Mouse (Mus musculus) monocyte, adult 59 days (primary cell): ENCODE data around the gene Hist1h3g. TPM values are rescaled to one million over a fixed set of nuclear protein-coding genes. Genes with fewer than 3 reads are reported as not detected.

ENCODE experiments used
- total RNA-seq, 2 experiments: library from RNA; stranded (reverse); gene quantifications; one replicate each; pipeline ENCODE4 v1.2.4; 2023

Gene Hist1h3g
- 1 to 10 TPM; 4.0 to 7.1 TPM for total RNA-seq

DNA sequence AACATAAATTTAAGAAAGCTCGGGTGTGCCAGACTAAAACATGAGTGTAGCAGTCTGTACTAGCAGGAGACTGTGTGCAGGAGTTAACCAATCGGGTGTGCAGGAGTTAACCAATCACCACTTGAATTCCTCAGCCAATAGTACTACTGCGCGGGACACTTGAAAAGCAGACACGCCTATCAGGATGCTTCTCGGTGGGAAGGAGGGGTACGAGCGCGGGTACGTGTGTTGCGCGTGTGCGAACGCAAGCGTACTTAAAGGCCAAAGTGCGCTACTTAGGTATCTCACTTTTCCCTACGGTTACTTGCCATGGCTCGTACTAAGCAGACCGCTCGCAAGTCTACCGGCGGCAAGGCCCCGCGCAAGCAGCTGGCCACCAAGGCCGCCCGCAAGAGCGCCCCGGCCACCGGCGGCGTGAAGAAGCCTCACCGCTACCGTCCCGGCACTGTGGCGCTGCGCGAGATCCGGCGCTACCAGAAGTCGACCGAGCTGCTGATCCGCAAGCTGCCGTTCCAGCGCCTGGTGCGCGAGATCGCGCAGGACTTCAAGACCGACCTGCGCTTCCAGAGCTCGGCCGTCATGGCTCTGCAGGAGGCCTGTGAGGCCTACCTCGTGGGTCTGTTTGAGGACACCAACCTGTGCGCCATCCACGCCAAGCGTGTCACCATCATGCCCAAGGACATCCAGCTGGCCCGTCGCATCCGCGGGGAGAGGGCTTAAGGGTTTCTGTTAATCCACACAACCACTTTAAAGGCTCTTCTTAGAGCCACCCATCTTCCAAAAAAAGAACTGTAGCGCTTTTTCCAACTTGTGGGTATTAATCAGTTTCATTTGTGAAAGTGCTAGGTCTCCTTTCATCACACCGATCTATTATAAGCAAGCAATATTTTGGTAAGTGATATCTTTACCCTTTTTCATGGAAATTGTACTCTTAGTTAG lies at the start of gene Hist1h3g:
Gene Hist1h3g (plus strand): TSS at position 286 of the 939 bp plus-strand sequence.

DNA sequence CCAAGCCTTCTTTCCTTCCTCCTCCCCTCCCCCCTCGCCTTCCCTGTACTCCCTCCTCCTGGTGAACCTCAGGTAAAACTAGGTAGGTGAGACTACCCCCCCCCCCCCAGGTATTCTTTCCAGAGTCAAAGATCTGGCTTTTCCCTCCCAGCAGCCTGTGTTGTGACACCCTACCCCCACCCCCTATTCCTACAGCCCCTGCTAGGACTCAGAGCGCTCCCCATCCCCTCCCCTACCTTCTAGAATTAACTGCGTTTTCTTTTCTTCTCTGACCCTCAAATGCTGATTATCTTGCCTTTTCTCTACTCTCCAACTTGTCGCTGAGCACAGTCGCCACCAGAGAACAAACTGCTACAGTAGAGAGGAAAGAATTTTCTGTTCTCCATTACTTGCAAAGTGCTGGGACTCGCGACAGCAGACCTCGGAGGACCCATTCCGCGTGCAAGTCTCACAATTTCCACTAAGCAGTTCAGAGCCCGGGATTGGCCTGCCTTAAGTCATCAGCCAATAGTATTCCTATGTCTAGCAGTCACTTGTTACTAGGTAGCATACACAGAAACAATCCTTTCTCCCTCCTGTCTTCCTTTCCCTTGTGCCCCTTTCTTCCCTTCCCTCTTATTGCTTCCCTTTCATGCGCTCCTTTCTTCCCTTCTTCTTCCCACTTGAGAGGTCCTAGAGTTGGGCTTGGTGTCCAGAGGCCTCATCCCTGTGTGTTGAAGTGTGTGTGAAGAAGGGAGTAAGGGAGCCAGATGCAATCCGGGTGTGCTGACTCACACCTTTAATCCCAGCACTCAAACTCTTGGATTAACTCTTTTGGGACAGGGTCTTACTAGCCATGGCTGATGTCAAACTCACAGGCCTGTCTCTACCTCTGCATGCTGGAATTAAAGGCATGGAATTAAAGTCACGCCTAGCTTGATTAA lies 46.6 kb upstream of the Hist1h3g start, which contains the start of gene Btn2a2:
Gene Btn2a2 (minus strand): TSS at position 458 of the 923 bp plus-strand sequence.

DNA sequence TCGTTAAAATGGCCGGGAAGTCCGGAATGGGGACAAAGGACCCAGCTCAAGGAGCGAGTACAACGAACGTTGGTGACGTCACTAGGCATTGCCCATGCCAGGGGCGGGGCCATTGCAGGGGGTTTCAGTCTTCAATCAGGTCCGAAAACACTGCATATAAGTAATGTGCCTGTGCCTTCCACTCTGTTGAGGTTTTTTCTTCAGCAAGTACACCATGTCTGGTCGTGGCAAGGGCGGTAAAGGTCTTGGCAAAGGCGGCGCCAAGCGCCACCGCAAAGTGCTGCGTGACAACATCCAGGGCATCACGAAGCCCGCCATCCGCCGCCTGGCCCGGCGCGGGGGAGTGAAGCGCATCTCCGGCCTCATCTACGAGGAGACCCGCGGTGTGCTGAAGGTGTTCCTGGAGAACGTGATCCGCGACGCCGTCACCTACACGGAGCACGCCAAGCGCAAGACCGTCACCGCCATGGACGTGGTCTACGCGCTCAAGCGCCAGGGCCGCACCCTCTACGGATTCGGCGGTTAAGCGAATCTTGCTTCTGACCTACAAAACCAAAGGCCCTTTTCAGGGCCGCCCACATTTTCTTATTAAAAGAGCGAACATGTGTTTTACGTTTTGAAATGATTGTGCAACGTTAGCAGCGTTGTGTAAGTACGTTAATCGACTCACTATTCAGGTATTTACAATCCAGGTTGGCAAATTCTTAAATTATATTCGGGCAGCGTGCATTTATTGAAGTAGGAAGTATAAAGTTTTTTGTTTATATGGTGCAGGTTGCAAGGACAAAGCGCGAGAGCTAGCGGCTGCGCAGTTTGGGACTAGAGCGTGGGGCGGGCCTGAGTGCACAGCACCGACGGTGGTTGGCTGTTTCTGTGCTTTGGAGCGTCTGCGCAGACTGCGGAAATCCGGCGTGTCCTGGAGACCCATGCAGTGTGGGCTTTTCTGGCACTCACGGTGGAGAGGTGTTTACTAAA lies 4.0 kb upstream of the Hist1h3g start, which contains the start of gene Hist1h4h:
Gene Hist1h4h (plus strand): TSS at position 150 of the 975 bp plus-strand sequence.

DNA sequence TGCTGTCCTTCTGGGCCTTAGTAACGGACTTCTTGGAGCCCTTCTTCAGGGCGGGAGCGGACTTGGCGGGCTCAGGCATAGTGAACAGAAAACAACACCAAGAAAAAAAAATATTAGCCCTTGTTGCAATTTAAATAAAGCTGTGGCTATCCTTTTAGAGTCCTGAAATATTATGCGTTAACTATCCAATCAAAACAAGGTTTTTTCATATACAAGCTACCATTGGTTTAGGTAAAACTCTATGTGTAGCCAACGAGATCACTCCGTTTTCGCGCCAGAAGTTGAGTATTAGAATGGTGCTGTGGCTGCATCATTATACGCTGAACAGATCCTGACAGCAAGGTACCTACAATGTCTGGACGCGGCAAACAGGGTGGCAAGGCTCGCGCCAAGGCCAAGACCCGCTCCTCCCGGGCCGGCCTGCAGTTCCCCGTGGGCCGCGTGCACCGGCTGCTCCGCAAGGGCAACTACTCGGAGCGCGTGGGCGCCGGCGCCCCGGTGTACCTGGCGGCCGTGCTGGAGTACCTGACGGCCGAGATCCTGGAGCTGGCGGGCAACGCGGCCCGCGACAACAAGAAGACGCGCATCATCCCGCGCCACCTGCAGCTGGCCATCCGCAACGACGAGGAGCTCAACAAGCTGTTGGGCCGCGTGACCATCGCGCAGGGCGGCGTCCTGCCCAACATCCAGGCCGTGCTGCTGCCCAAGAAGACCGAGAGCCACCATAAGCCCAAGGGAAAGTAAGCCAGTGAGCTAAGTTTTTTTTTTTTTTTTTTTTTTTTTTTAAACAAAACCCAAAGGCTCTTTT lies 1.5 kb upstream of the Hist1h3g start, which contains the start of gene Hist1h2af:
Gene Hist1h2af (plus strand): TSS at position 347 of the 808 bp plus-strand sequence.

DNA sequence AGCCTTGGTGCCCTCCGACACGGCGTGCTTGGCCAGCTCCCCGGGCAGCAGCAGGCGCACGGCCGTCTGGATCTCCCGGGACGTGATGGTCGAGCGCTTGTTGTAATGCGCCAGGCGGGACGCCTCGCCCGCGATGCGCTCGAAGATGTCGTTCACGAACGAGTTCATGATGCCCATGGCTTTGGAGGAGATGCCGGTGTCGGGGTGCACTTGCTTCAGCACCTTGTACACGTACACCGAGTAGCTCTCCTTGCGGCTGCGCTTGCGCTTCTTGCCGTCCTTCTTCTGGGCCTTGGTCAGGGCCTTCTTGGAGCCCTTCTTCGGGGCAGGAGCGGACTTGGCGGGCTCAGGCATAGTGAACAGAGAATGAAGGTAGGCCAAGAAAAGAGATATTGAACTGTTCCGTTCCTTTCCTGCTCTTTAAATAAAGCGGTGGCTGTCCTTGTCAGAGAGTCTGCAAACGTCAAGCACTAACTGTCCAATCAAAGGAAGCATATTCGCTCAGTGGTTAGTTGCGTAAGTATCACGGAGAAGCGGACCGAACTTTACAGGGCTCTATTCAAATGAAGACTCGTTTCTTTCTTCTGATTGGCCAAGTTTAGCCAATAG lies 7.9 kb downstream of the Hist1h3g start, which contains the start of gene Hist1h2bh:
Gene Hist1h2bh (minus strand): TSS at position 394 of the 609 bp plus-strand sequence.

DNA sequence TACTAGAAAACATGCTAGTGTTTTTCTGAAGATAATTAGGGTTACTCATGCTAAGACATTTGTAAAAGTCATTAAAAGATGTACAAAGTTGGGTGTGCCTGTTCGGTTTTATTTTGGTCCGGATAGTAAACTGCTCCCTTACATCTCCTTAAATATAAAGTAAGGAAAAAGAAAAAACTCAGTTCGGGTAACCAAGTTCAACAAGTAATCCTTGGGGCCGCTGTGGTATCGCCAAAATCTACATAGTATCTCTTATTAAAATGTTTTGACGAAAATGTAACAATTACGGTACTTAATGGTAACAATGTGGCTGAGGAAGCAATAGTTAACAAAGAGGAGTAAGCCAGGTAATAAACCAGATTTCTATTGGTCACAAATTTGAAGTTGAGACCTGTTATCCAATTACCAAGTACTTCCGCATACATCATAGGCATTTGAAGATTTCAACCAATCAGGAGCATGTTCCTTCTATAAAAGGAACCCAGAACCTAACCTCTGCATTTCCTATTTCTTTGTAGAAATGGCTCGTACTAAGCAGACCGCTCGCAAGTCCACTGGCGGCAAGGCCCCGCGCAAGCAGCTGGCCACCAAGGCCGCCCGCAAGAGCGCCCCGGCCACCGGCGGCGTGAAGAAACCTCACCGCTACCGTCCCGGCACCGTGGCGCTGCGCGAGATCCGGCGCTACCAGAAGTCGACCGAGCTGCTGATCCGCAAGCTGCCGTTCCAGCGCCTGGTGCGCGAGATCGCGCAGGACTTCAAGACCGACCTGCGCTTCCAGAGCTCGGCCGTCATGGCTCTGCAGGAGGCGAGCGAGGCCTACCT lies 9.0 kb downstream of the Hist1h3g start, which contains the start of gene Hist1h3f:
Gene Hist1h3f (plus strand): TSS at position 88 of the 822 bp plus-strand sequence.

DNA sequence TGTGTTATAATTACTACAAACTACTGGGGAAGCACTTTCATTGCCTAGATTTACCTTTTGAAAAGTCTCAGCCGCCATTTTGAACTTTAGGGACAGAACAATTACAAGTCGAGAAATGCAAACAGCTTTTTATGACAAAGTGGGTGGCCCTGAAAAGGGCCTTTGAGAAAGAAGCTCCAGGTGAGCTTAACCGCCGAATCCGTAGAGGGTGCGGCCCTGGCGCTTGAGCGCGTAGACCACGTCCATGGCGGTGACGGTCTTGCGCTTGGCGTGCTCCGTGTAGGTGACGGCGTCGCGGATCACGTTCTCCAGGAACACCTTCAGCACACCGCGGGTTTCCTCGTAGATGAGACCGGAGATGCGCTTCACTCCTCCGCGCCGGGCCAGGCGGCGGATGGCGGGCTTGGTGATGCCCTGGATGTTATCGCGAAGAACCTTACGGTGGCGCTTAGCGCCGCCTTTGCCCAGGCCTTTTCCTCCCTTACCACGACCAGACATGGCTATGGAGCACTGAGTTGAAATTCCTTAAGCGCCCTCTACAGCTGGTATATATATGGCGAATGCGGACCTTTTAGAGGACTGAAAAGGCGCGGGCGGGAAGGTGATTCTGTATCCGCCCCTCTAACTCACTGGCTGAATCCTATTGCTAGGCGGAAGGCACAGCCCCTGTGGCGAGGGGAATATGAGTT lies 16.1 kb downstream of the Hist1h3g start, which contains the start of gene Hist1h4f:
Gene Hist1h4f (minus strand): TSS at position 503 of the 689 bp plus-strand sequence.

DNA sequence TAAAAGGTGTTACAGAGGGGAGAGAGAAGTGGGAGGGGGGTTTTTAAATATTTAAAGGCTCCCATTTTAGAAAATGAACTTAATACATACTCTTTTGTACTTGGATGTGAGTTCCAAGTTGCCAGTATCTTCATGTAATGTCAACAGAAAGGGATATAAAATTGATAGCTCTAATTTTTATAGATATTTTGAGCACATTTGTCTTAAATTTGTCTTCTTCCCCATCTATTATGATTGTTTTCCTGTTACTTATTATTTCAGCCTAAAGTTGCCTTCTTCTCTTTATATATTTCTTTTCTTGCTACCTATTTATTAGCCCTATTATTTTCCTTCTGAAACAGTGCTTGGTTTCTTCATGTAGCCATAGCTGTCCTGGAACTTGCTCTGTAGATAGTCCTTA lies 17.7 kb downstream of the Hist1h3g start, which contains the start of gene Hist1h1d:
Gene Hist1h1d (plus strand): TSS at position 301 of the 400 bp plus-strand sequence.

DNA sequence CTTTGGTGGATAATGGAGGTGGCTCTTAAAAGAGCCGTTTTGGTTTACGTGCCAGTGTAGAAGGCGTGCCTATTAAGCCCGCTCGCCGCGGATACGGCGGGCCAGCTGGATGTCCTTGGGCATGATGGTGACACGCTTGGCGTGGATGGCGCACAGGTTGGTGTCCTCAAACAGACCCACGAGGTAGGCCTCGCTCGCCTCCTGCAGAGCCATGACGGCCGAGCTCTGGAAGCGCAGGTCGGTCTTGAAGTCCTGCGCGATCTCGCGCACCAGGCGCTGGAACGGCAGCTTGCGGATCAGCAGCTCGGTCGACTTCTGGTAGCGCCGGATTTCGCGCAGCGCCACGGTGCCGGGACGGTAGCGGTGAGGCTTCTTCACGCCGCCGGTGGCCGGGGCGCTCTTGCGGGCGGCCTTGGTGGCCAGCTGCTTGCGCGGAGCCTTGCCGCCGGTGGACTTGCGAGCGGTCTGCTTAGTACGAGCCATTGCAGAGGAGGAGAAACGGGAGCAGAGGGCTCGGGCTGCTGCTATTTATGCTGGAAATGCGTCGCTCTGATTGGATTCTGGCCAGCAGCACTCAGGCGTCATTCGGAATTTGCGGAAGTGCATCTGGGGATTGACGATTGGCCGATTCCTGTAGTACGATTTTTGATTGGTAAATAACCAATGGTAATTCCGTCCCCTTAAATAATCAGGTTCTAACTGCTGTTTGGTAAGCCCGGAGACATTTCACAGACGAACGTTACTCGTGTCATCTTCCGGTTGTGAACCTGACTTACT lies 26.8 kb downstream of the Hist1h3g start, which contains the start of gene Hist1h3e:
Gene Hist1h3e (minus strand): TSS at position 487 of the 777 bp plus-strand sequence.

DNA sequence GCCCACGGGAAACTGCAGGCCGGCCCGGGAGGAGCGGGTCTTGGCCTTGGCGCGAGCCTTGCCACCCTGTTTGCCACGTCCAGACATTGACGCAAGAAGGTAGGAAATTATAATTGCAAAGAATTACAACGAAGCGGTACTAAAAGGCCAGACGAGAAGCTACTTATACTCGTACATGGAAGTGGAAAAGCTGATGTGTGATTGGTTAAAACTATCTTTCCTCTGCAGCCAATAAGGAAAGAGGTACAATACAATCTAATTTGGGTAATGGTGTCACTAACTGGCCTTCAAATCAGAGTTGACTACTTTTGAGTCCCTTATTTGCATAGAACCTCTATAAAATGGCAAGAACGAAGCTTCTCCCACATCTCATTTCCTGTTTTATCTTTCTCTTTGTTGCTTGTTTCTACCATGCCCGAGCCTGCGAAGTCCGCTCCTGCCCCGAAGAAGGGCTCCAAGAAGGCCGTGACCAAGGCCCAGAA lies 35.8 kb downstream of the Hist1h3g start, which contains the start of the genes Hist1h2ae and Hist1h2bg:
Gene Hist1h2ae (minus strand): TSS at position 199 of the 482 bp plus-strand sequence.
Gene Hist1h2bg (plus strand): TSS at position 375 of the 482 bp plus-strand sequence.

DNA sequence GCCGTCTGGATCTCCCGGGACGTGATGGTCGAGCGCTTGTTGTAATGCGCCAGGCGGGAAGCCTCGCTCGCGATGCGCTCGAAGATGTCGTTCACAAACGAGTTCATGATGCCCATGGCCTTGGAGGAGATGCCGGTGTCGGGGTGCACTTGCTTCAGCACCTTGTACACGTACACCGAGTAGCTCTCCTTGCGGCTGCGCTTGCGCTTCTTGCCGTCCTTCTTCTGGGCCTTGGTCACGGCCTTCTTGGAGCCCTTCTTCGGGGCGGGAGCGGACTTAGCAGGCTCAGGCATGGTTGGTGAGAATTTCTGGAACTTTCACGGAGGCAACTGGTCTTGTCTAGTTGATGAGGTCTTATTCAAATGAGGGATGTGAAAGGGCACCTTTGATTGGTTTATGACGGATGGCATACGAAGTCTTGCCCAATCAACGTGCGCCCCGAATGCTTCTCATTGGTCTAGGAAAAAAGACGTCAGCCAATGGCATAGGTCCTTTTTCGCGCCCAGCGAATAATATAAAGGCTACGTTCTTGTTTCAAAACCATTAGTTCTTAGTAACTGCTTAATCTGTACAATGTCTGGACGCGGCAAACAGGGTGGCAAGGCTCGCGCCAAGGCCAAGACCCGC lies 38.8 kb downstream of the Hist1h3g start, which contains the start of the genes Hist1h2bf and Hist1h2ad:
Gene Hist1h2bf (minus strand): TSS at position 299 of the 627 bp plus-strand sequence.
Gene Hist1h2ad (plus strand): TSS at position 484 of the 627 bp plus-strand sequence.

DNA sequence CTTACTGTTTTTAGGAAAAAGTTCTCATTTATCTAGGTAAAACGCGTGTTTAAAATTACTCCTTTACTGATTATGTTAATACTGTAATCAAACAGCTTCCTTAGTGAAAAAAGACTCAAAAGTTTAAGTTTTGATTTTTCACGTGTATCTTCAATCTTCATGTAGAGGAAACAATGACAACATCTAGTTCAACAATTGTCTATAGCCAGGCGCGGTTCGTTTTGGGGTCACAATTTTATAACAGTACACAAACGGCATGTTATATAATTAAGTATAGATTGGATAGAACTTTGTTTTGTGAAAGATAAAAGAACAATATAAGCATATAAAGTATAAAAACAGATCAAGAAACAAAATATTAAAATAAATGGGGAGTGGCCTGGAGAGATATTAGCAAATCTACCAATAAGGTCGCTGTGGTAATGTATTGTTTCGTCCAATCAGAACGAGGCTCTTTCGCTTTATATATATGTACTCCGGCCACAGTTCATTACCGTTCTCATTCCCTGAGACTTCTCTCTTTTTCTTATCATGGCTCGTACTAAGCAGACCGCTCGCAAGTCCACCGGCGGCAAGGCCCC lies 40.1 kb downstream of the Hist1h3g start, which contains the start of gene Hist1h3d:
Gene Hist1h3d (plus strand): TSS at position 493 of the 581 bp plus-strand sequence.

DNA sequence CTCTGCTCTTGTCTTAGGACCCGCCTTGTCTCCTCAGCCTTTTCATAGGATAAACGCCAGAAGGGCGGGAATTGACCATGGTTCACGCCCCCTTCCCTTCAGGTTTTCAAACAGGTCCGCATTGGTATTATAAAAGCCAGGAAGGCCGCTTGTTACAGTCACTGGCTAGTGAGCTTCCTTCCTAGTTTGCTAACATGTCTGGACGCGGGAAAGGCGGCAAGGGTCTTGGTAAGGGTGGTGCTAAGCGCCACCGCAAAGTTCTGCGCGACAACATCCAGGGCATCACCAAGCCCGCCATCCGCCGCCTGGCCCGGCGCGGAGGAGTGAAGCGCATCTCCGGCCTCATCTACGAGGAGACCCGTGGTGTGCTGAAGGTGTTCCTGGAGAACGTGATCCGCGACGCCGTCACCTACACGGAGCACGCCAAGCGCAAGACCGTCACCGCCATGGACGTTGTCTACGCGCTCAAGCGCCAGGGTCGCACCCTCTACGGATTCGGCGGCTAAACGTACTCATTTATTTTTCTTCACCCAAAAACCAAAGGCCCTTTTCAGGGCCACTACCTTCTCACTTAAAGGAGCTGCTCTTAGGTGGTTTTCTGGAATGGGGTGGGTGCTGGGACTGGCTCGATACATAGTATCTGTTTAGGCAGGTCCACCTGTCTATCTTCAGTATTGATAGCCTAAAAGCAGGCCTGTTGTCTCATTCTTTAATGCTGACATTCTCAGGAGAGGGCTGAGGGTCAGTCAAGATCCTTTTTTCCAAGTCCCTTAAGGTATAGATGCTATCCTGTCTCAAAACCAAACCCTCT lies 46.4 kb downstream of the Hist1h3g start, which contains the start of gene Hist1h4d:
Gene Hist1h4d (plus strand): TSS at position 191 of the 811 bp plus-strand sequence.

